Mouse (Mus musculus): ENCODE measurements around the gene Mybpc1.

Gene Mybpc1

DNA sequence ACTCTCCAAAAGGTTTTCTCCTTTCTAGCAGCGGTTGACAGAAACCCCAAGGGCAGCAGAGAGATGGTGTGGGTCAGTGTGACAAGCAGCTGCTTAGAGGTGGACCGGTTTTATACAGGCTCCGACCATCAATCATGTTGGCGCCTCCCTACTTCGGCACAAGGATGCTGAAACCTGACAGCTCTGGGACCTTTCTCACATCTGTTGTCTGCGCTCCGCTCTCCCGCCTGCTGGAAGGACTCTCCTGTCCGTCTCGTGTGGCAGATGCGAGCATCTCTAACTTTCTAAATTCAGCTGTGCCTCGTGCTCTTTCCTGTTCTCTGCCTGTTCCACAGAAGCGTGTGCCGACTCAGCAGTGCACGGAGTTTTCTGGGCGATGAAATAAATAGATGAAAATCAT lies at the start of gene Mybpc1:
Gene Mybpc1, minus strand, starts transcription at position 210 of the 400 bp plus-strand sequence.
- no peak for DNase-seq

GRCm38 (mm10) chr10:88645448-88645847 lies 40.5 kb upstream of the Mybpc1 start:
- no peak for DNase-seq

DNA sequence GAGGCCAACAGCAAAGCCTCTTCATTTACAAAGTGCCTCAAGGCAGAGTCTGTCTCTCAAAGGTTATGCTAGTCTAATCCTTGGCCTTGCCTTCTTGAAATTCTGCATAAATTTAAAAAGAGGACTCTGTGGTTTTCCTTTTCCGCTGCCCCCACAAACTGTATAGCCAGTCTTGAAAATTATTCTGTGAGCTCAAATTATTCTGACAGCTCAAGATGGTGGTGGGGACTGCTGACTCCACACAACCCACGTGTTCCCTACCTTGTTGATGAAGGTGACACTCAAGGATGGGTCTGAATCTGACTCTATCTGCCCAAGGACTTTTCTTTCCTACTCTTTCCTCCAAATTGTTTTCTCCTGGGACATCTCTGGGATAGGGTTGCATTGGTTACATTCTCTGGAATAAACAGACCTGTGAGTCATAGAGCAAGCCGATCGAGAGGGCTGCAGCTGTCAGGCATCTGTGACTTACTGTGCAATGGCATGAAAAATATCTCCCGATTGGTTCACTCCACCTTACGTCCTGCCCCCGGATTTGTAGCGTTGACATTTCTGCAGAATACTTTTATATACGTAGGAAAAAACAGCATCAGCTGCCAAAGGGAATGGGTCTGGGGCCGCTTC lies 26.5 kb upstream of the Mybpc1 start:
- DNase-seq, result no peak

DNA sequence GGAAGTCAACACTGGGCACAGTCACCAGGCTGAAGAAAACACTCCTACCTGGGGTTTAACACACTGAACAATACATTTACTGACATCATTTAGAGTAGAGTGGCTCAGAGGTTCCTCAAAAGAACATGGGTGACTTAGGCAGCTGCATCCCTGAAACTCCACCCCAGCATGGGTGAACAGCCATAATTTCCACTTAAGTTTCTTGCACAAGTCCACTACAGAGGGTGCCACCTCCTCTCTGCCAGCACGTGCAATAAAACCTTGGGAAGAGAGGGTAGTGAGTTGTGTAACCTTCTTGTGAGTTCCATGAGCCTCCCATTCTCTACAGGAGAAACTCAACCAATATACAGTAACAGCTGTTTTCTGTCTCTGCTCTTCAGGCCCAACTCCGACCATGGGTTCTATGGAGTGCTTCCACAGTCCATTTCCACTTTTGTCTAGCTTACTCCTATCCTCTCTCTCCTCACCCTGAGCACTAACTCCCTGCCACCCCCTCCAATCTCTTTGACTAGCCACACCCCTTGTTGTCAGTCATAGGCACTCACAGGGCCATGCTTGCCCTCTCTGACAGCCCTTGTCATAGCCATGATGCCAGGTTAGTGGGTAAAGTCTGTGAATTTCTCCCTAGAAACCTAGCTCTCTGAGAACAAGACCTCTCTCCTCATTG lies 25.8 kb upstream of the Mybpc1 start:
- no peak for DNase-seq

DNA sequence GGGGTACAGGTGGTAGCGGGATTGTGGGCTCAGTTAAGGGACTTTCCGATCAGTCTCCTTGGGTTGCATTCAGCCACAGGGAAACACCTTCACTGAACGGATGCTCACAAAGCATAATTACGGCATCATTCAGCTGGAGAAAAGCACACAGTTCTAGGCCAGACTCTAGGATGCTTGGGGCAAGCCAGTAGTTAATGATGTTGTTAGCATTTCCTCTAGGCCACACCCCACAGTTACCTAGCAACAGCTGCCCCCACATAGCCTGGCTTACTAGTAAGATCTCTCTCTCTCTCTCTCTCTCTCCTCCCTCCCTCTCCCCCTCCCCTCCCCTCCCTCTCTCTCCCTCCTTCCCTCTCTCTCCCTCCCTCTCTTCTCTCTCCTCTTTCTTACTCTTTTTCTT lies 22.1 kb upstream of the Mybpc1 start:
- no peak for DNase-seq

DNA sequence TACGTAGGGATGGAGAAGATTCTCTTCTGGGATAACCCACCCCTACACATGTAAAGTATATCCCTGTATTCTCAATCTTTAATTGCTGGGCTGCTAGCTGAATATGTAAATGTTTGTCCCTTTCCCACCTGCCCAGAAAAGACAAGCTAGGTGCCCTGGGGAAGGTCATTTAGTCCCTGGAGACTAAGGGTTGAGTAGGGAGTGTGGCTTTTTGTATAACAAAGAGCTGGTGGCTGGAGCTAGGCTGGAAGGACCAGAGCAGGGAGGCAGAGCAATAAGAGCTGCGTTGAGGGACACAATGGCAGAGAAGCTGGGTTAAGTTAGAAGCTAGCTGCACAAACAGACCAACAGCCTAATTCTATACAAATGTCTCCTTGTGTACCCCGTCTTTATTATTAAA lies 21.2 kb upstream of the Mybpc1 start:
- DNase-seq, result no peak

DNA sequence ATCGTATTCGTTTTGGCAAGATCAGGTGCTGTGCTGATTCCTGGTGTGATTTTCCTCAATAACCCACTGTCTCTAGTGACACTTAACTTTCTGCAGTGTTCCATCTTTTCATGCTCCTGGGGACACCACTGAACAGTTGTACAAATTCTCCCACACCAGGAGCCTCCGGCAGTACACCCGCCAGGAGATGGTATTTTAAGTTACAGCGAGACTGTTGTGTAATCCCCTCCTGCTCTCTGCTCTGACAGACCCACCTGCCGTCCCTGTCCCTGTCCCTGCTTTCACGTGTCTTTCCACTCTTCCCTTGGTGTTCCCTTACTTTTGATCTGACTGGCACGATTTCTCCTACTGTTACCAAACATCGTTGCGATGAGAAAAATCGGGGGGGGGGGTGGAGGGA lies 19.3 kb upstream of the Mybpc1 start:
- DNase-seq, result no peak

DNA sequence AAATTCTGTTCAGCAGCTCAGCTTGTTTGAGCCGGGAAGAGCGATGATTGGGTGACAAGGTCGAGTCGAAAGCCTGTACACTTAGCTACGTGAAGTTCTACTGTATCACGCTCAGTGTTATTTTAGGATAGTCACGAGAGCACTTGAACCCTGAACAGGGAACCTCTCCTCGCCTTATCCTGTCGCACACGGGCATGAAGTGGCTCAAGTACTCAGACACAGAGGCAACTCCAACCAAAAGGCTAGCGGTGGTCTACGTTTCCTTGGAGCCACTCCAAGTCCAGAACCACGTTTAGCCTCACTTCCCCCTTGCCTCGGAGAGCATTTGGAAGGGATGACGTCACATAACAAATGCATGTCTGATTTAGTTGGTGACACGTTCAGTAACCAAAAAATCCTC lies 17.7 kb upstream of the Mybpc1 start:
- no peak for DNase-seq

GRCm38 (mm10) chr10:88620809-88621208 lies 15.9 kb upstream of the Mybpc1 start:
- no peak for DNase-seq

GRCm38 (mm10) chr10:88613051-88613450 lies 8.1 kb upstream of the Mybpc1 start:
- DNase-seq, result no peak

- no peak for DNase-seq
These were observed 1.7 kb upstream of the Mybpc1 start for GRCm38 (mm10) chr10:88606686-88607085.

- DNase-seq, result no peak
These were observed 1.1 kb upstream of the Mybpc1 start for GRCm38 (mm10) chr10:88606065-88606464.

DNA sequence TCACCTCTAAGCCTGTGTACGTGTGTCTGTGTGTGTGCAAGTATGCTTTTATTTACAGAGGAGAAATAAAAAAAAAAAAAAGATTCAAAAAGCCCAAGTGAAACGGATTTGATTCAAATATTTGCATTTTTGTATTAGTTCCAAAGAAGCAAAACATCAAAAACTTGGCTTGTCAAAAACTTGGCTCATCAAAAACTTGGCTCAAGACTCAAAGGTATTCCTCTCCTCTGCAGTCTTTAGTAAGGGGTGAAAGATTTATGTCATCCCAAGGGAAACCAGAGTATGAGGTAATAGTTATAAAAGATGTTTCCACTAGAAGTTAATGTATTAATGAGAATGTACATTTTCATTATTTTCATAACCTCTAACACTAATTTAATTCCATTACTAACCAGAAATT lies 1.2 kb downstream of the Mybpc1 start:
- no peak for DNase-seq

GRCm38 (mm10) chr10:88603256-88603655 lies 1.7 kb downstream of the Mybpc1 start:
- no peak for DNase-seq

GRCm38 (mm10) chr10:88600591-88600990 lies 4.4 kb downstream of the Mybpc1 start:
- no peak for DNase-seq

- no peak for DNase-seq
These were observed 12.6 kb downstream of the Mybpc1 start for GRCm38 (mm10) chr10:88592316-88592715.

GRCm38 (mm10) chr10:88591042-88591441 lies 13.9 kb downstream of the Mybpc1 start:
- DNase-seq, result peak; percentile 50 to 56

- DNase-seq, result no peak
These were observed 20.5 kb downstream of the Mybpc1 start for GRCm38 (mm10) chr10:88584469-88584868.

- DNase-seq, result no peak
These were observed 24.2 kb downstream of the Mybpc1 start for GRCm38 (mm10) chr10:88580786-88581185.

GRCm38 (mm10) chr10:88578651-88579050 lies 26.3 kb downstream of the Mybpc1 start:
- DNase-seq, result no peak

- no peak for DNase-seq
These were observed 30.8 kb downstream of the Mybpc1 start for GRCm38 (mm10) chr10:88574115-88574635.

DNA sequence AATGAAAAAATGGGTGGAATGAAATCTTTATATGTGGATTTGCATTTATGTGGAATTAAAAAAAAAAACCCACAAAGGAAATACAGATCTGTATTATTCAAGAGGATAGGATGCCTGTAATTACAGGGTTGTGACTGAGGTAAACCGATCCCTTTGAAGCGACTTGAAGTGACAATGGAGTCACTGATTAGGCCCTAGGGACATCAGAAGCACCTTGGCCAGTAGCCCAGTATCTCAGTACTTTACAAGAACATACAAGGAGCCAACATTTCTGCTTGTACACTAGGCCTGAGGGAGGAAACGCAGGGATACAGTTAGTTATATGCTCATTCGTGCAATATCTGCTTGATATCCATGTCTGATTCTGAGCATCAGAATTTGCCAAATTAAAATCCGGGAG lies 32.8 kb downstream of the Mybpc1 start:
- DNase-seq, result no peak

DNA sequence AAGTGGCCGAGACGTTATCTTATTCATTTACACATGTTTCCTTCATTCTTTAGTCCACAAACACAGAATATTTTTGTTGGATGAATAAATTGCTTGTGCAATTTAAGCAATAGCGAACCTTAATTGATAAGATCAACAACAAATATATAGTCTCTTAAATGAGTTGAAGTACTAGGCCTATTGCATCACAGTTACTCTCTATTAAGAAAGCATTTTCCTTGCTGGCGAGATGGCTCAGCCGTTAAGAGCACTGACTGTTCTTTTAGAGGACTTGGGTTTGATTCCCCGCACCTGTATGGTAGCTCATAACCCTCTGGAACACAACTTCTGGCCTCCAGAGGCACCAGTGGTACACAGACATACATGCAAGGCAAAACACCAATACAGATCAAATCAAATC lies 47.9 kb downstream of the Mybpc1 start:
- no peak for DNase-seq

GRCm38 (mm10) chr10:88552738-88553137 lies 52.2 kb downstream of the Mybpc1 start:
- no peak for DNase-seq

- no peak for DNase-seq
These were observed 54.7 kb downstream of the Mybpc1 start for GRCm38 (mm10) chr10:88550225-88550624.
